Mouse (Mus musculus): ENCODE data around the gene Lta. TPM values are rescaled to one million over a fixed set of nuclear protein-coding genes. Genes with fewer than 3 reads are reported as not detected.

Lta gene
- total RNA-seq (2021): under 1 TPM; 0.31 to 0.32 TPM
- long read RNA-seq, experiment 1: 0 reads
- long read RNA-seq, experiment 2: 0 reads

DNA sequence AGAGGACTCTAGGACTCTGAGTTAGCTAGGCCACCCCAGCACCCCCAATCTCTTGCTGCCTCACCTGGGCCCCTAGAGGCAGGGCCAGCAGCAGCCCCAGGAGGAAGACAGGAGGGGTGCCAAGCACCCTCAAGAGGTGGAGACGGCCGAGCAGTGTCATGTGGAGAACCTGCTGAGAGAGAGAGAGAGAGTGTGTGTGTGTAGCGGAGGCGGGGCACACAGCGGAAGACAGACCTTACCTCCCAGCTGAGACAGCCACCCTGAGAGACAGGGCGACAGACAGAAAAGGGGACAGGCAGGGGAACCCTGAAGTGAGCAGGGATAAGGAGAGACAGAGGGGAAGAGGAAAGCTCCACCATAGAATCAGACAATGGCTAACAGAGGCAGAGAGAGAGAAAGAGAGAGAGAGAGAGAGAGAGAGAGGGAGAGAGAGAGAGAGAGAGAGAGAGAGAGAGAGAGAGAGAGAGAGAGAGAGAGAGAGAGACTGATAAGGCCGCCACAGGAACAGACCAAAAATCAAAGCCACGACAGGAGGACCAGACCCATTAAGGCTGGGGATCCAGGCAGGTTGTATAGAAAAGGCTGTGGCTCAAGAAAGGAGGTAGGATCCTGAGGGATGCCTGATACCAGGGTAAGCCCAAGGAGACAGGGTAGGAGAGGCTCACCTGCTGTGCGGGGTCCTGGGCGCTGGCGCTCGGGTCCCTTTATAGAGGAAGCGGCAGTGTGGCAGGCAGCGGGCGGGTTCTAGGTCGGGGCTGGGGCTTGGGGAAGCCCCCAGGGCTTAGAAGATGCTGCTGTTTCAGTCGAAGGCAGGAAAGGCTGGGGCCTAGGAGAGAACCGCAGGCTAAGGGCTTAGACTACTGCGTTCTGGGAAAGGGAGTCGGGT, at the start of gene Lta:
Gene Lta (minus strand): TSS at position 858 of the 886 bp plus-strand sequence.
- DNase-seq (ENCODE audit: low spot score in 2 of 2): no peak

DNA sequence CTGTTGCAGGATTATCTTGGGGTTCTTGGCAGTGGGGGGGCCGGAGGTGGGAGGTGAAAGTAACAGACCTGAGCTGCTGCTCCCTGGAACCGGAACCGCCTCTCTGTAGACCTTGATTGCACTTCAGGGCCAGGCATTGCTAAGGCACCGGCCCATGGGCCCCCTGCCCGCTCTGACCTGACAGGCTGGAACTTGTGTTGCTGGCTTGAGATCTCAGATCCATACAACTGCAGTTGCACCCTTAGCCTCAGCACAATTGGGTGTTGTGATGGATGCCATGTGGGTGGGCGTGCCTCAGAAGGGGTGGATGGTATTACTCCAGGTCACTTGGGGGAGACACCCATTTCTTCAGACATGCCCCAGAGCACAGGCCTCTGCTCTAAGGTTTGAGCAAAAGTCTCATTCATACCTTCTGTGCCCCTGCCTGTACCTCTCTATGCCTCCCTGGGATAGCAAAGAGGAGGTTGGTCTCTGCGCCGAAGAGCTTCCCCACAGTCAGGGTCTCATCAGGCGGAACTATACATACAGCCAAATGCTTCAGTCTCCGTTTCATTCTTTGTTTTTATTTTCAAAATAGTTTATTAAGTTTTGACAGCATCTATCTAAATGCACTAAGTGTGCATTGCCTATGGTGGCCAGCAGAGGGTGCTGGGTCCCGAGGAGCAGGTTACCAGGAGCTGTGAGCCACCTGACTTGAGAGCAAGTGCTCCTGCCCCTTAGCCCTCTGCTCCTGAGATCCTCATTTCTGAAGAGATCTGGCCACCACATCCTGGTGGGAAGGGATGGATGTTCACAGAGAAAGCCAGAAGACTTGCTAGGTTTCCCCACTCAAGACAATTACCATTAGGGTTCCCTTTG, 49.3 kb upstream of the Lta start:
- DNase-seq (ENCODE audit: low spot score in 2 of 2): no peak

DNA sequence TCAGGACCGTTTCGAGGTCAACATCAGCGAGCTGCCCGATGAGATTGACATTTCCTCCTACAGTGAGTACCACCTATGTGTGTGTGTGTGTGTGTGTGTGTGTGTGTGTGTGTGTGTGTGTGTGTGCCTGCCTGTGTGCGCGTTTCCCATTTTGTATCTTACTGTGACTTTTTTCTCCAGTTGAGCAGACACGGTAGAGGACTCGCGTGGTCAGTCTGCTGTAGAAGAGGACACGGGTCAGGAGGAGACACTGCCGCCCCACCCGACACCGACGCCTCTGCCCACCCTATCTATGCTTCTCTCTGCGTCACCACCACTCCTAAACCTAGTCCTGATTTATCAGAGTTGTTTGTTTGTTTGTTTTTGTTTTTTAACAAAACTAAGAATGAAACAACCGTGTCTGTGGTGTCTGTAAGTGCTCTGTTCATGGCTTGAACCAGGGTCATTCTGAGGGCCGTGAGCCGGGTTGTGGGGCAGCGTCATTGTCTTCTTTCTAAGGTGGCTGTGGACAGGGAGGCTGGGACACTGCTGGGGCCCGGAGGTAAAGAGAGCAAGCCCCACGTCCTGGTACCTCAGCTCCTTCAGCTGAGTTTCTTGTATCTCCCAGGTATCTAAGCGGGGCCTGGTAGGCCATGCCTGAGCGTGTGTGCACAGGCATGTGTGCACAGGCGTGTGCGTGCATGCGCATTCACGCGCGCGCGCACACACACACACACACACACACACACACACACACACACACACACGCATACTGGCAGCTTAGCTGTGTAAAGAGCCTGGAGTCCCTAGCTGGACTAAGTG, 48.3 kb upstream of the Lta start:
- no peak for DNase-seq (ENCODE audit: low spot score in 2 of 2)

GRCm38 (mm10) chr17:35252619-35253292, 47.6 kb upstream of the Lta start:
- DNase-seq (ENCODE audit: low spot score in 2 of 2): no peak

- DNase-seq (ENCODE audit: low spot score in 2 of 2): no peak
Observed at GRCm38 (mm10) chr17:35251981-35252380, 46.8 kb upstream of the Lta start.

DNA sequence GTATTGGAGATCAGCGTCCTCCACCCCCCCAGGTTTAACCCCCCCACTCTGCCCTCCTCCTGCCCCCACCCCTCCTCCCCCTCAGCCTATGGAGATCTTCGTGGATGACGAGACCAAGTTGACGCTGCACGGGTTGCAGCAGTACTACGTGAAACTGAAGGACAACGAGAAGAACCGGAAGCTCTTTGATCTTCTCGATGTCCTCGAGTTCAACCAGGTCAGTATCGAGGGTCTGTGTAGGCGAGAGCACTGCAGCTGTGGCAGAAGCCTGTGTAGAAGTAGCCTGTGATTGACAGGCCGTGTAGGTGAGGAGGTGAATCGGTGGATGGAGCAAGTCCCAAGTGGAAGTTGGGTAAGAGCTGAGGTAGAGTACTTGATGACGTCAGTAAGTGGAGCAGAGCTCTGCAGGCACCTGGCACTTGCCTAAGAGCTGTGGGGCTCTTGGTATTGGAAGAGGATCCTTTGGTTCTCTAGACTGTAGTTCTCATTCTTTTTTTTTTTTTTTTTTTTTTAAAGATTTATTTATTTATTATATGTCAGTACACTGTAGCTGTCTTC, 46.1 kb upstream of the Lta start:
- DNase-seq (ENCODE audit: low spot score in 2 of 2): no peak

GRCm38 (mm10) chr17:35250348-35251120, 45.4 kb upstream of the Lta start:
- no peak for DNase-seq (ENCODE audit: low spot score in 2 of 2)

GRCm38 (mm10) chr17:35249451-35250197, 44.5 kb upstream of the Lta start:
- no peak for DNase-seq (ENCODE audit: low spot score in 2 of 2)

GRCm38 (mm10) chr17:35248986-35249385, 43.8 kb upstream of the Lta start:
- no peak for DNase-seq (ENCODE audit: low spot score in 2 of 2)

- no peak for DNase-seq (ENCODE audit: low spot score in 2 of 2)
Observed at GRCm38 (mm10) chr17:35247144-35247543, 42.0 kb upstream of the Lta start.

DNA sequence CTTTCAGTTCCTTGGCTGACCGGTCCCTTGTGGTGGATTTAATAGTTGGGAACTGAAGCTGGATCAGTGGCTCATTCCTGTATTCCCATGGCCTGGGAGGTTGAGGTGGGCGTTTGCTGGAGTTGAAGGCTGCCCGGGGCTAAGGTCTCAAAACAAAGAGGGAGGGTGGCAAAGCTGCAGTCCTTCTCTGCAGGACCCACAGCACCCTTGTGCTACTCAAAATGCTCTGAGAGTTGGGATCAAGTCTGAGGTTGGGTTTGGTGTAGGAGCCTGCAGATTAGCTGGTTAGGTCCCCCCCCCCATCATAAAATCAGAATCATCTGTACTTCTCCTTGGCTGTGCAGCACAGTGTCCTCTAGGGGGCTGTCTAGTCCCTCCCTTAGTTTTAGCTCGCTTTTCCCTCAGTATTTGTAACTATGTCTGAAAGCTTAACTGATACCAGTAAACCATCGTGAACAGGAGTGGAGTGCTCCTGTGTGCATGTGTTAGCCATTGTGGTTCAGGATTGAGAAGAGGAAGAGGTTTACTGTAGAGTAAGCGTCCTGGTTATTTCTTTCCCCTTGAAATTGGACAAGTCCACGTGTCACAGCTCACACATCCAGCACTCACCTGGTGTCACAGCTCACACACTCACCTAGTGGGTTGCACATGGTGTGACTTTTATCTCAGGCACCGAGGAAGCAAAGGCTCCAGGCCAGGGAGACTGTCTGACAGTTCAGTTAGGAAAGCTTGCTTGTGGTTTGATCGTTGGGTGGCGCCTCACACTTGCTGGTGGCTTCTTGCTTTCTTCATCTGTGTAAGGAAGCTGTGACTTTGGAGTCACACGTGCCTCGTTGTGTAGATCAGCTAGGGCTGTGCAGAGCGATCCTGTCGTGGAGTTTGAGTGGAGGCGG, 40.8 kb upstream of the Lta start:
- peak in 1 of 2 experiments; percentile 10 for DNase-seq (ENCODE audit: low spot score in 2 of 2)

DNA sequence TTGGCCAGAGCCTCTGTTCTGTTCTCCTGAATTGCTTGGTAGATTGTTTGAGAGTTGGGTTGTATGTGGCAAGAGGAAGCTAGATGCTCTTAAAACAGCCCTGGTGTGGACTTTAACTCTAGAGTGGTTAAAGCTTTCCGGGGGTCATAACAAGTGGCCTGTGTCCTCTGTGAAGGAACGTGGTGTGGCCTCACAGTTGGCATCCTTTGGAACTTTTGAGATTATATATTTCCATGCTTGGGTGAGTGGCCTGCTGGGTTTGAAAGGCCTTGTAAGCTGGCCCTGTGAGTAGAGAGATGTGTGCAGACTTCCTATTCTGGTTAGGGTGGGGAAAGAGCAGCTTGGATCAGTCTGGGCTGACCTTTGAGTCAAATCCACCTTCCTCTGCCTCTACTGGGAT, 39.8 kb upstream of the Lta start:
- DNase-seq (ENCODE audit: low spot score in 2 of 2): no peak

DNA sequence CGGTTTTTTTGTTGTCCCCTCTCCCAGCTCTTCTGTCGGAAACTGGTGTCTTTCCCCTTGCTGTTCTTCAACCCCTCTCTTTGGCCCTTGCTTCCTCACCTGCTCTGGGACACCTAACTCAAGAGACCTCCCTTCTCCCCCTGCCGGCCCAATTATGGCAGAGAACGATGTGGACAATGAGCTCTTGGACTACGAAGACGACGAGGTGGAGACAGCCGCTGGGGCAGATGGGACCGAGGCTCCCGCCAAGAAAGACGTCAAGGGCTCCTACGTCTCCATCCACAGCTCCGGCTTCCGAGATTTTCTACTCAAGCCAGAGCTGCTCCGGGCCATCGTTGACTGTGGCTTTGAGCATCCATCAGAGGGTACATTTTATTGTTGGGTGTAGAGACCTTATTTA, 37.9 kb upstream of the Lta start:
- DNase-seq (ENCODE audit: low spot score in 2 of 2): peak in 1 of 2 experiments; percentile 69

GRCm38 (mm10) chr17:35242015-35242941, 37.1 kb upstream of the Lta start:
- peak; percentile 65 to 78 for DNase-seq (ENCODE audit: low spot score in 2 of 2)

DNA sequence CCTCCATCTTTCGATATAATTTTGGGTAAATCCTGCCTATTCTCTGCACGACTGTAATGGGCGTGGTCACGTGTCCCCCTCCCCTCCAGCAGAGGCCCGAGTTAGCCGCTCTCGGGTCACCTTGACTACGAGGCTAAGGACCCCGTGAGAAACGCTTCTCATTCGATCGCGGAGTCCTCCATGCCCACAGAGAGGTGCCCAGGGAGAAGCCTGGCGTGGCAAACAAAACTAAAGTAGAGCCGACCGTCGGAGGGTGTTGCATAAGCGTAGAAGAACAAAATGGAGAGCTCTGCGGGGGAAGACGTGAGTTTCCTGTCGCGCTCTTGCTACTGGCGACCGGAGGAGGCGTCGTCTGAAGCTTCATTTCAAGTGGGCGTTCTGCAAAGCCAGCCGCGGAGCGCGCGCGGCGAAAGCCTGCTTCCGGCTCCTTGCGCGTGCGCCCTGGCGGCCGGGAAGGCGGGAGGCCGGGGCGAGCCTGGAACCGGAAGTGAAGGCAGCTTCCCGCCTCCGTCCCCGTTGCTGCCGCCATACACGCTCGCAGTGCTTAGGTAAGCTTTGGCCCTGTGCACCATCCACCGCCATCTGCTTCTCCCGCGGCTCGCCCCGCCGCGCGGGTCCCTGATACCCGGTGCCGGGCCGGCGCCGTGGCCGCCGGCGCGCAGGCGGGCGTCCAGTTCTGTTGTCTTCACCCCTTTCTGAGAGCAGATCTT, 36.3 kb upstream of the Lta start, which contains the start of gene Ddx39b:
Gene Ddx39b (plus strand): TSS at position 442 of the 710 bp plus-strand sequence.
- DNase-seq (ENCODE audit: low spot score in 2 of 2): peak; percentile 94 to 96
